Mouse (Mus musculus) liver, embryonic 14.5 days (tissue): ENCODE results near the gene Taf8. TPM values are rescaled to one million over a fixed set of nuclear protein-coding genes. Genes with fewer than 3 reads are reported as not detected.
A peak's percentile ranks its signal among the peaks of the same experiment; 100 is the strongest.

Experiments
- ATAC-seq: fragments of 200-750 bp; cut with Nextera tagmentation; 2 replicates; pipeline ENCODE4 v1.8.0; 2017; ENCODE audit warnings: moderate number of reproducible peaks, mild to moderate bottlenecking, moderate library complexity; ENCODE audit not compliant: insufficient read depth
- DNase-seq, 3 experiments: peaks; one replicate each; pipeline ENCODE4 v3.0.0-alpha.2; 2012 to 2013; ENCODE audit warnings: low read depth in 3 of 3, low spot score in 3 of 3
- H3K27ac ChIP-seq: fragments of 300-500 bp; sonication (generic); 2 replicates; pipeline ENCODE4 v1.5.1; 2014; ENCODE audit warnings: moderate library complexity, mild to moderate bottlenecking, control low read depth, inconsistent platforms
- H3K27me3 ChIP-seq: fragments of 300-500 bp; sonication (generic); 2 replicates; pipeline ENCODE4 v1.6.1; 2014; ENCODE audit warnings: mild to moderate bottlenecking, low read length, moderate library complexity; ENCODE audit not compliant: control insufficient read depth, insufficient read depth
- H3K36me3 ChIP-seq: fragments of 300-500 bp; sonication (generic); replicated peaks from 2 replicates; pipeline ENCODE4 v1.6.1; 2014; ENCODE audit warnings: low read depth; ENCODE audit not compliant: control insufficient read depth, insufficient read depth
- H3K4me1 ChIP-seq, 2 experiments: fragments of 200-500 bp in 1 of 2; fragments of 300-500 bp in 1 of 2; sonication (generic) in 1 of 2; replicated peaks; 2 replicates each; pipeline ENCODE4 v1.6.1; 2012 to 2014; ENCODE audit warnings: antibody characterized with exemption in 1 of 2, inconsistent platforms in 1 of 2, low read length in 1 of 2; ENCODE audit not compliant: control insufficient read depth in 2 of 2, insufficient read depth in 2 of 2
- H3K4me2 ChIP-seq: fragments of 300-500 bp; sonication (generic); 2 replicates; pipeline ENCODE4 v1.6.1; 2014; ENCODE audit warnings: low read depth, mild to moderate bottlenecking, control low read depth, moderate library complexity
- H3K4me3 ChIP-seq, 2 experiments: fragments of 200-500 bp in 1 of 2; fragments of 300-500 bp in 1 of 2; sonication (generic) in 1 of 2; 2 replicates each; pipeline ENCODE4 v1.5.1; 2012 to 2014; ENCODE audit warnings: low read depth in 2 of 2, low read length in 2 of 2, mild to moderate bottlenecking in 2 of 2, control low read depth in 1 of 2, inconsistent platforms in 1 of 2, moderate library complexity in 1 of 2; ENCODE audit not compliant: insufficient read depth in 1 of 2
- H3K9ac ChIP-seq: fragments of 300-500 bp; sonication (generic); replicated peaks from 2 replicates; pipeline ENCODE4 v1.6.1; 2014; ENCODE audit warnings: mild to moderate bottlenecking, control low read depth, moderate library complexity
- H3K9me3 ChIP-seq: fragments of 300-500 bp; sonication (generic); 2 replicates; pipeline ENCODE4 v1.6.1; 2016; ENCODE audit warnings: low read length, mixed read lengths; ENCODE audit not compliant: control insufficient read depth
- CTCF ChIP-seq: IDR thresholded peaks from 2 replicates; pipeline ENCODE4 v1.5.1; 2016; ENCODE audit warnings: antibody characterized with exemption, low read depth, control low read depth
- EP300 ChIP-seq: IDR thresholded peaks from 2 replicates; pipeline ENCODE4 v1.6.1; 2016; ENCODE audit warnings: antibody characterized with exemption, low read depth
- WGBS: fragments of 180-500 bp; shearing (Covaris S2); extraction: QIAGEN DNeasy Blood & Tissue Kit; methylation state at CpG from one replicate; pipeline ENCODE4 v1.1.7; 2014; ENCODE audit not compliant: insufficient replicate concordance; 5-methylcytosine and 5-hydroxymethylcytosine counted together
- polyA plus RNA-seq, 2 experiments: library from polyadenylated mRNA; depleted of rRNA in 1 of 2; stranded (reverse) in 1 of 2; unstranded in 1 of 2; fragments of >200 nt; fragmentation: Nextera tagmentation in 1 of 2; extraction: Ambion mirVana in 1 of 2; gene quantifications; 2 replicates each; pipeline versions ENCODE4 v1.2.1 to v1.2.3; 2012 to 2014

Gene Taf8
- polyA plus RNA-seq, 2 experiments = 10.4 to 15.5 TPM

DNA sequence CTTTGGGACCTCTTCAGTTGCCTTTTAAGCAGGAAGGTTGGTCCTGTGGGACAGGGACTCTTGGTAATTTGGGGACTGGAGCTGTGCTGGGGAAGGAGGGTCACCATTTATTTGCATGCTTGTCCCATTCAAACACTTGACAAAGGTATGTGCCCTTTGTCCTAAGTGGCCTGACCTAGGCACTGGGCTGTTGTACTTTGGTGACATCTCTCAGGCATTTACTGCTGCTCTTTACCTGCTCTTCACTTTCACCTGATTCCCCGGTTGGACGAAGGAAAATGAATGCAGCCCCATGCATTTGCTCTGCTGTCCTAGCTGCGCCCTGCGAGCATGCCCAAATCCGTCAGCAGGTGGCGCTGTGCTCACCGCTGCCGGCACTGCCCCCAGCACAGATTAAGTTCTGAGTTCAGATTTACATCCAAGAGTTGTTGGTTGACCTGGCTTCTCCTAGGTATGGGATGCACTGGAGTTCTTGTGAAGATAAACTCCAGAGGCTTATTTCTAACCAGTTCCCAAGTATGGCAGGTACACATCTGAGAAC is 28.6 kb downstream of the Taf8 start:
- no peaks in the 10 kb centered on the region for H3K27me3 ChIP-seq
- ATAC-seq = no peak
- no peak overlapping the region for H3K9ac ChIP-seq
- H3K36me3 ChIP-seq = no peaks in the 10 kb centered on the region
- no peak overlapping the region for H3K4me2 ChIP-seq
- H3K27ac ChIP-seq = no peak overlapping the region
- no peak for DNase-seq
- no peak overlapping the region for H3K4me3 ChIP-seq
- H3K9me3 ChIP-seq = no peaks in the 10 kb centered on the region
- WGBS = 5% methylated on average over 8 of the region's 8 CpGs
- TF ChIP-seq EP300 (no peak), CTCF (peak; percentile 96)
- peaks cover 0 to 9% of the 10 kb centered on the region in 2 experiments; a peak in 2 of 4 replicates for H3K4me1 ChIP-seq

DNA sequence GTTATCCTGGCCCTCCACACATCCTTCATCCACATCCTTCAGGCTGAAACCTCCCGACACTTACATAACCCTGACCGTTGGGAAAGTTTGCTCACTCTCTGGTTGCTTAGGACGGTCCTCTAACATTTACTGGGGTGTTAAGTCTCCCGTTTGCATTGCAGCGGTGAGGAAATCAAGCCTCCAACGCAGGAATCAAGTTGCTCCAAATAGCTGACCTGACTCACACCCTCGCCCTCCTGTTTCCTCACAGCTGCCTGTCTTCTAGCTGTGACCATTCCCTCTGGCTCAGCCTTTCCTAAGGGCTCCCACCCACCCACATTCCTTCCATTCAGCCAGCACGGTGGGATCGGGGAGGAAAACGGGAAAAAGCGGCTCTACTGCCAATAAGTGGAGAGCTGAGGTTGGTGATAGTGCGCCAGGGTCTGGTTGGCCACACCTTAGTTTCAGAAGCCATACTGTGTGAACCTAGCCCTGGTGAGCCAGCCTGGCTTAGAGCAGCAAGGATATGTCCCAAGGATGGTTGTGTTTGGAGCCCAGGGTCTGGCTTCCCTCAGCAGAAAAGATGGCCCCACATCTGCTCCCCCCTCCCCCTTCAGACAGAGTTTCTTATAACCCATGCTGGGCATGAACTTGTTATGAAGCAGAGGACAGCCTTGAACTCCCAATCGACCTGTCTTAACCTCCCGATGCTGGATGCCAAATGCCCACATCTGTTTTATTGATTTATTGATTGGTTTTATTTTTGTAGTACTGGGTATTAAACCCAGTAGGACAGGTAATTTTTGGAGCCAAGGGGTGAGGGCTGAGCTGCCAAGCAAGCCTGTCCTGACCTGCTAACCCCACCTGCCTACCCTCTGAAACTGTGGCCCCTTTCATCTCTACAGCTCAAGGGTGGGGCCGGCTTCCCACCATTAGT is 29.4 kb downstream of the Taf8 start:
- H3K36me3 ChIP-seq = no peaks in the 10 kb centered on the region
- H3K9ac ChIP-seq = no peak overlapping the region
- no peak for TF ChIP-seq CTCF
- TF ChIP-seq EP300 = no peak
- H3K4me1 ChIP-seq = peaks cover 0 to 9% of the 10 kb centered on the region in 2 experiments; a peak in 2 of 4 replicates
- no peak overlapping the region for H3K4me3 ChIP-seq
- H3K27ac ChIP-seq = no peak overlapping the region
- WGBS = 35% methylated on average over 15 of the region's 15 CpGs
- H3K27me3 ChIP-seq = peaks cover 4% of the 10 kb centered on the region
- no peaks in the 10 kb centered on the region for H3K9me3 ChIP-seq
- no peak for ATAC-seq
- no peak overlapping the region for H3K4me2 ChIP-seq
- DNase-seq = no peak

DNA sequence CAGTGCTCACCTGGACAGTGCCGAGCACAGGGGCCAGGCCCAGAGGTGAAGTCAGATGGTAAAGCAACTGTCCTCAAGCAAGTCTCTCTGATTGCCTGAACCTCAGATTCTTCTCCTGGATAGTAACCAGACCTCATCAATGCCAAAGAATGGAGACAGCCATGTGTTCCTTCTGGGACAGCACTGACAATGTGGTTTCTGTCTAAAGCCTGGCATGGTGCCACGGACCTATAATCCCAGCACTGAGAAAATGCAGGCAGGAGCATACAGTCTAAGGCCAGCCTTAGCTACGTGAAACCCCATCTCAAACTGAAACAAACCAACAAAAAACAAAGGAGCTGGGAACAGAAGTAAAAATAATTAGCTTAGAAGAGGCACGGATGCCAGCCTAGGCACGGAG is 31.4 kb downstream of the Taf8 start:
- Histone ChIP-seq H3K4me3 (no peak overlapping the region), H3K9me3 (no peaks in the 10 kb centered on the region), H3K9ac (no peak overlapping the region), H3K27ac (no peak overlapping the region), H3K36me3 (no peaks in the 10 kb centered on the region), H3K4me1 (peaks cover 0 to 9% of the 10 kb centered on the region in 2 experiments; a peak in 2 of 4 replicates), H3K27me3 (peaks cover 7% of the 10 kb centered on the region), H3K4me2 (no peak overlapping the region)
- TF ChIP-seq EP300 = no peak
- no peak for TF ChIP-seq CTCF
- WGBS = 78% methylated on average over 5 of the region's 5 CpGs
- no peak for DNase-seq
- ATAC-seq = no peak

DNA sequence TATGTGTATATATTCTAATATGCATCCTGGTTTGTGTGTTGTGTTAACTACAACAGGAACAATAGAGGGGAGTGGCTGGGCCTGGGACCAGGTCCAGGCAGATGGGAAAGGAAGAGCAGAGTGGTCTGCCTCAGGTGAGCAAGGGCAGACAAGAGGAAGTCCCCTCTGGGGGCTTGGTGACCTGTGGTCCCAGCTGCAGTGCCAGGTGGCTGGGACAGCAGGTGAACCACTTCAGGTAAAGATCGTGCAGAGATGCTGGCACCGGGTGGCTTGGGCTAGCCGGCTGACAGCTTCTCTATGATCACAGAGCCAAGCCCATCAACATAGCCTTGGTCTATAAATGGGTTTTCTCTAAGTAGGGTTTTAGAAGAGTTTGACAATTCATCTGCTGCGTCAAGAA is 32.0 kb downstream of the Taf8 start:
- TF ChIP-seq CTCF (no peak), EP300 (no peak)
- ATAC-seq = no peak
- Histone ChIP-seq H3K9me3 (no peaks in the 10 kb centered on the region), H3K4me3 (no peak overlapping the region), H3K4me1 (peaks cover 0 to 9% of the 10 kb centered on the region in 2 experiments; a peak in 2 of 4 replicates), H3K4me2 (no peak overlapping the region), H3K9ac (no peak overlapping the region), H3K27me3 (peaks cover 7% of the 10 kb centered on the region), H3K27ac (no peak overlapping the region), H3K36me3 (no peaks in the 10 kb centered on the region)
- 76% methylated on average over 4 of the region's 4 CpGs for WGBS
- DNase-seq = no peak

DNA sequence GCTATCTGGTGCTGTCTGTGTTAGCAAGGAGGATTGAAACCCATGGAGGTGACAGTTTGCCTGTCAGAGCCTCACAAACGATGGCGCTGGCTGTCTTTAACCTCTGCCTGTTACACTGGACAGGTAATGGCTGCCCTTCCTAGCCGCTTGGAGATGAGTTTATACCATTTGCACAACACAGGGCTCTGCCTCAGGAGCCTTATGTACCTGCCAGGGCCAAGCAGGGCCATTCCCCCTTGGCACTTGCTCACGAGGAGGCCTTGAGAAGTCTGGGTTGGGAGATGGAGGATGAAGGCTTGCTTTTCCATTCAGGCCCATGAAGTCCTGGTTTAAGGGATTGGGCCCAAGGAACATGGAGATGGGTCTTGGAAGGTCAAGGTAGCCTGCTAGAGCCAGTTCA is 32.5 kb downstream of the Taf8 start:
- H3K27me3 ChIP-seq = peaks cover 7% of the 10 kb centered on the region

More for the DNA sequence above, 32.5 kb downstream of the Taf8 start:
- DNase-seq (no peak), ATAC-seq (no peak)
- H3K9me3 ChIP-seq = no peaks in the 10 kb centered on the region
- H3K4me1 ChIP-seq = peaks cover 0 to 9% of the 10 kb centered on the region in 2 experiments; a peak in 2 of 4 replicates
- no peak for TF ChIP-seq CTCF
- no peak for TF ChIP-seq EP300
- H3K4me2 ChIP-seq = no peak overlapping the region
- no peak overlapping the region for H3K27ac ChIP-seq
- 68% methylated on average over 4 of the region's 4 CpGs for WGBS
- no peak overlapping the region for H3K4me3 ChIP-seq
- H3K9ac ChIP-seq = no peak overlapping the region
- no peaks in the 10 kb centered on the region for H3K36me3 ChIP-seq
